Mouse (Mus musculus) megakaryocyte, embryonic 14.5 days (primary cell): ENCODE data around the gene Gm29776.

Source experiments
- FLI1 ChIP-seq: IDR thresholded peaks from 2 replicates; pipeline ENCODE4 v1.6.1; 2012; ENCODE audit warnings: low read length, inconsistent platforms, mixed read lengths
- GATA1 ChIP-seq: IDR thresholded peaks from 3 replicates; pipeline ENCODE4 v1.6.1; 2012; ENCODE audit warnings: mixed read lengths, low read length, inconsistent platforms, borderline replicate concordance

DNA sequence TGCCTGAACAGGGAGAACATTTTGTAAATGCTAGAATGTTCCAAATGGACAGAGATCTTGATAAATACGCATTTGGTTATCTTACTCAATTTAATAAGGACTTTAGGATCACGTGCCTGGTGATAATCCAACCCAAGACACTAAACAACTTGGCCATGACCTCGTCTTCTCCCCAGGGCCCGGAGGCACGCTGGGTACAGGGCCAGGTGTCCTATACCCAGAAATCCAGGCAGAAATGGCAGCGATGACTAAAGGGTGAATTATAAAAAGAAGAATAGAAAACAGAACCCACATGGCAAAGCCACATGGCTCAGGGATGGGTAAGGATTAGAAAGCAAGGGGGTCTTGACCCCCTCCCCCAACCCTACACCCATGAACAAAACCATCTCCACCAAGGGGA, 43.1 kb upstream of the Gm29776 start:
- no peak for TF ChIP-seq GATA1
- TF ChIP-seq FLI1: no peak
